In the genomic region with DNA sequence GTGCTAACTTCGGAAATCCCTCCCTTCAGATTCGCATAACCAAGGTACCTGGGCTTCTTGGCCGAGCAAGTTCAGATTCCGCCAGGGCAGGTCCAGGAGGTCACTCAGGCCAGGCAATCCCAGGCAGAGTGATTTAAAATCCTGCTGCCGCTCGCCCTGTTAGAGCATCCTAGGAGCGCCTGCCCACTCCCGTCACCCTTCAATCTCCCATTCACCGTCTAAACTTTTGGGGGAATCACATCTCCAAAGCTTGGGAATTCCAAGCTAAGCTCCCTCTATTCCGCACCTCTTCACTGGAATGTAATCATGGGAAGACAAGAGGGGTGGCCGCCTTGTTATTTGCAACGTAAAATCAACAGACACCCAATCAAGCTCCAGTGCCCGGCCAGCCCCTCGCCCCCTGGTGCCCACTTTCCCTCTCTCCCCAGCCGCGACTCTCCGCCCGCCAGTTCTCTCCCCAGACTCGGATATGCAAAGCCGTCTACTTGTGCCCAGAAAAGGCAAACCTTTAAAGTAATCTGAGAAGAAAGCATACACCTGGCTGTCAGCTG, we compare ENCODE assay signal across 8 mouse cellular contexts. TPM values are rescaled to one million over a fixed set of nuclear protein-coding genes. Genes with fewer than 3 reads are reported as not detected.
DNase-seq lines count a peak whose midpoint lies in the region; ATAC-seq and TF ChIP-seq lines count a peak whose summit lies in the region.

No protein-coding gene starts in this region.

- peaks cover 64% of the 10 kb centered on the region for H3K27me3 ChIP-seq in heart, embryonic 15.5 days
- peaks cover 17% of the 10 kb centered on the region for H3K27me3 ChIP-seq in forebrain, embryonic 11.5 days (ENCODE audit: control insufficient read depth, insufficient read depth, low read length)
- peaks cover 39% of the 10 kb centered on the region for H3K27me3 ChIP-seq in limb, embryonic 14.5 days (ENCODE audit: control insufficient read depth, insufficient read depth, low read length)

- no peak for TF ChIP-seq POLR2A in limb, embryonic 14.5 days (IDR thresholded peaks at IDR 0.05; ENCODE audit: borderline replicate concordance, extremely low read depth, insufficient read depth, insufficient read length)

- DNase-seq in heart, postnatal 25 days (ENCODE audit: low spot score), result no peak
- DNase-seq in Muller cell, postnatal 12 days (ENCODE audit: inconsistent ontology term), result peak; percentile 70
- DNase-seq in forebrain, embryonic 11.5 days (ENCODE audit: low spot score), result peak; percentile 78
- no peak for DNase-seq in limb, embryonic 14.5 days (ENCODE audit: low spot score)
- DNase-seq in right cerebral cortex, adult 18-20 months, result peak; percentile 16
- no peak for DNase-seq in gastrocnemius, adult 8-10 months (ENCODE audit: low spot score in 2 of 2)

- H3K4me1 ChIP-seq in heart, embryonic 15.5 days (replicated peaks), result peaks cover 25% of the 10 kb centered on the region
- peaks cover 3% of the 10 kb centered on the region; the same call in 1 of the 2 replicates for H3K4me1 ChIP-seq in forebrain, embryonic 11.5 days (replicated peaks; ENCODE audit: control insufficient read depth, insufficient read depth, low read length)
- H3K4me1 ChIP-seq in limb, embryonic 14.5 days (ENCODE audit: control insufficient read depth, insufficient read depth, low read length), result peaks cover 10% of the 10 kb centered on the region; the same call in 1 of the 2 replicates

- H3K4me2 ChIP-seq in heart, embryonic 15.5 days, result peak overlapping the region; percentile 100
- peak overlapping the region; percentile 96 for H3K4me2 ChIP-seq in forebrain, embryonic 11.5 days (ENCODE audit: low read depth, low read length, severe bottlenecking)
- peak overlapping the region; percentile 96 for H3K4me2 ChIP-seq in limb, embryonic 14.5 days (replicated peaks; ENCODE audit: low read depth, low read length, severe bottlenecking)

- H3K27ac ChIP-seq in heart, embryonic 15.5 days, result no peak overlapping the region
- H3K27ac ChIP-seq in forebrain, embryonic 11.5 days (ENCODE audit: low read depth, low read length), result no peak overlapping the region
- no peak overlapping the region for H3K27ac ChIP-seq in limb, embryonic 14.5 days (replicated peaks; ENCODE audit: low read depth, low read length)

- H3K9me3 ChIP-seq in heart, embryonic 15.5 days (replicated peaks), result no peaks in the 10 kb centered on the region
- no peaks in the 10 kb centered on the region for H3K9me3 ChIP-seq in forebrain, embryonic 11.5 days (ENCODE audit: control insufficient read depth, low read length)
- H3K9me3 ChIP-seq in limb, embryonic 14.5 days (ENCODE audit: control insufficient read depth, low read length), result no peaks in the 10 kb centered on the region

- H3K36me3 ChIP-seq in heart, embryonic 15.5 days, result no peaks in the 10 kb centered on the region
- H3K36me3 ChIP-seq in forebrain, embryonic 11.5 days (ENCODE audit: control insufficient read depth, insufficient read depth, low read length), result no peaks in the 10 kb centered on the region
- H3K36me3 ChIP-seq in limb, embryonic 14.5 days (ENCODE audit: control insufficient read depth, insufficient read depth, low read length), result no peaks in the 10 kb centered on the region

- peak overlapping the region; percentile 43 for H3K9ac ChIP-seq in heart, embryonic 15.5 days
- H3K9ac ChIP-seq in forebrain, embryonic 11.5 days (ENCODE audit: low read length), result no peak overlapping the region; the same call in 1 of the 2 replicates
- H3K9ac ChIP-seq in limb, embryonic 14.5 days (ENCODE audit: low read depth, low read length, severe bottlenecking), result peak overlapping the region; percentile 44; the same call in 1 of the 2 replicates

- no peak for ATAC-seq in heart, embryonic 15.5 days (replicated peaks; ENCODE audit: insufficient number of reproducible peaks, insufficient read depth, low FRiP score, low read depth)
- ATAC-seq in forebrain, embryonic 11.5 days (replicated peaks; ENCODE audit: low FRiP score), result 0 out of 2 replicates have a peak, but pooled peaks have one; percentile 5
- no peak for ATAC-seq in limb, embryonic 14.5 days (ENCODE audit: low FRiP score, low read depth)
- no peak for ATAC-seq in activated CD4-positive, CD25-positive, alpha-beta regulatory T cell, adult 4 months

- WGBS in heart, embryonic 15.5 days, result 1% methylated on average over 20 of the region's 20 CpGs
- under 1% methylated on average over 20 of the region's 20 CpGs for WGBS in forebrain, embryonic 11.5 days
- WGBS in limb, embryonic 14.5 days, result 0% methylated on average over 20 of the region's 20 CpGs

- peak overlapping the region; percentile 59 for H3K4me3 ChIP-seq in heart, embryonic 15.5 days
- H3K4me3 ChIP-seq in forebrain, embryonic 11.5 days (ENCODE audit: low read depth, low read length), result peak overlapping the region; percentile 52
- peak overlapping the region; percentile 48 for H3K4me3 ChIP-seq in limb, embryonic 14.5 days (replicated peaks; ENCODE audit: low read length)

- intact Hi-C loops in heart, postnatal 25 days (cut with DNase I), result no loop called here

RNA-seq across cellular contexts. Expression of gene Grm8, which starts 0.7 kb away (rescaled TPM):
- 0.08 and 0.65 TPM in 2 replicates for polyA plus RNA-seq in heart, embryonic 15.5 days (2015; fragmentation: Nextera tagmentation; extraction: Ambion mirVana)
- under 1 TPM in 1 of 2 experiments, not detected in 1; 0.05 TPM for total RNA-seq in heart, postnatal 25 days (2021)
- polyA plus RNA-seq in forebrain, embryonic 11.5 days (2014; fragmentation: Nextera tagmentation; extraction: Ambion mirVana), result 1.4 and 1.9 TPM in 2 replicates
- 1.1 and 1.4 TPM in 2 replicates for polyA plus RNA-seq in limb, embryonic 14.5 days (2012; rRNA removed)
- 1.8 and 2.5 TPM in 2 replicates for polyA plus RNA-seq in limb, embryonic 14.5 days (2014; fragmentation: Nextera tagmentation; extraction: Ambion mirVana)
- polyA plus RNA-seq in activated CD4-positive, CD25-positive, alpha-beta regulatory T cell, adult 4 months (2017; shearing (Covaris generic)), result under 1 TPM in 1 of 2 experiments, not detected in 1; 0.19 TPM
- under 1 TPM; 0.08 to 0.47 (median 0.19) TPM for total RNA-seq in gastrocnemius, adult 8-10 months (2022)

Comparison
In these comparisons a context has a peak if more than half of its experiments do, and no peak if none do; other contexts are left out.
1. DNase-seq: peak in Muller cell, postnatal 12 days (single experiment), forebrain, embryonic 11.5 days (single experiment) and right cerebral cortex, adult 18-20 months (single experiment); none in heart, postnatal 25 days (single experiment), limb, embryonic 14.5 days (single experiment) and gastrocnemius, adult 8-10 months (0 of 2).
2. Peak in every context shown above with its lines, with median percentiles within 50 percentile points of each other: H3K4me2 ChIP-seq and H3K4me3 ChIP-seq.